Mouse (Mus musculus) limb, embryonic 15.5 days (tissue): ENCODE measurements around the gene Xxylt1. TPM values are rescaled to one million over a fixed set of nuclear protein-coding genes. Genes with fewer than 3 reads are reported as not detected.

ENCODE experiments used
- ATAC-seq: fragments of 200-750 bp; cut with Nextera tagmentation; 2 replicates; pipeline ENCODE4 v1.8.0; 2017; ENCODE audit warnings: low read depth, moderate TSS enrichment; ENCODE audit not compliant: insufficient number of reproducible peaks, low FRiP score, low TSS enrichment
- H3K27ac ChIP-seq: fragments of 300-500 bp; sonication (generic); 2 replicates; pipeline ENCODE4 v1.5.1; 2015; ENCODE audit warnings: moderate library complexity, mild to moderate bottlenecking, inconsistent platforms
- H3K27me3 ChIP-seq: fragments of 300-500 bp; sonication (generic); 2 replicates; pipeline ENCODE4 v1.6.1; 2015; ENCODE audit warnings: inconsistent platforms
- H3K36me3 ChIP-seq: fragments of 300-500 bp; sonication (generic); 2 replicates; pipeline ENCODE4 v1.6.1; 2015; ENCODE audit warnings: inconsistent platforms
- H3K4me1 ChIP-seq: fragments of 300-500 bp; sonication (generic); 2 replicates; pipeline ENCODE4 v1.6.1; 2015; ENCODE audit warnings: inconsistent platforms
- H3K4me2 ChIP-seq: fragments of 300-500 bp; sonication (generic); 2 replicates; pipeline ENCODE4 v1.6.1; 2015; ENCODE audit warnings: mild to moderate bottlenecking, inconsistent platforms
- H3K4me3 ChIP-seq: fragments of 300-500 bp; sonication (generic); 2 replicates; pipeline ENCODE4 v1.5.1; 2015; ENCODE audit warnings: mild to moderate bottlenecking, inconsistent platforms
- H3K9ac ChIP-seq: fragments of 300-500 bp; sonication (generic); 2 replicates; pipeline ENCODE4 v1.6.1; 2015; ENCODE audit warnings: inconsistent platforms
- H3K9me3 ChIP-seq: fragments of 300-500 bp; sonication (generic); 2 replicates; pipeline ENCODE4 v1.6.1; 2016; ENCODE audit warnings: inconsistent platforms
- WGBS: fragments of 180-500 bp; shearing (Covaris S2); methylation state at CpG from one replicate; pipeline ENCODE4 v1.1.7; 2015; 5-methylcytosine and 5-hydroxymethylcytosine counted together
- polyA plus RNA-seq: library from polyadenylated mRNA; unstranded; fragments of >200 nt; fragmentation: Nextera tagmentation; extraction: Ambion mirVana; gene quantifications from 2 replicates; pipeline ENCODE4 v1.2.1, GENCODE M21; 2015

Xxylt1 gene
- polyA plus RNA-seq, 1 experiment from 2014 or later = 17.3 TPM

- Histone ChIP-seq H3K4me3 (no peak overlapping the region), H3K27me3 (no peaks in the 10 kb centered on the region), H3K36me3 (no peaks in the 10 kb centered on the region), H3K9me3 (no peaks in the 10 kb centered on the region), H3K4me1 (peaks cover 21% of the 10 kb centered on the region), H3K9ac (no peak overlapping the region), H3K4me2 (no peak overlapping the region), H3K27ac (no peak overlapping the region)
- ATAC-seq = no peak
- whole genome bisulfite sequencing = 93% methylated on average over 3 of the region's 3 CpGs
Measured at GRCm38 (mm10) chr16:31060226-31060625, 21.0 kb downstream of the Xxylt1 start.

GRCm38 (mm10) chr16:31059730-31060129 lies 21.5 kb downstream of the Xxylt1 start:
- no peaks in the 10 kb centered on the region for H3K27me3 ChIP-seq
- 62% methylated on average over 4 of the region's 4 CpGs for WGBS
- no peaks in the 10 kb centered on the region for H3K36me3 ChIP-seq
- H3K9ac ChIP-seq = no peak overlapping the region
- no peaks in the 10 kb centered on the region for H3K9me3 ChIP-seq
- peaks cover 21% of the 10 kb centered on the region for H3K4me1 ChIP-seq
- H3K4me3 ChIP-seq = no peak overlapping the region
- no peak for ATAC-seq
- no peak overlapping the region for H3K27ac ChIP-seq
- no peak overlapping the region for H3K4me2 ChIP-seq

GRCm38 (mm10) chr16:31052812-31053211 lies 28.4 kb downstream of the Xxylt1 start:
- 59% methylated on average over 6 of the region's 6 CpGs for WGBS
- H3K27me3 ChIP-seq = no peaks in the 10 kb centered on the region
- H3K4me2 ChIP-seq = no peak overlapping the region
- peaks cover 12% of the 10 kb centered on the region for H3K4me1 ChIP-seq
- H3K9ac ChIP-seq = no peak overlapping the region
- ATAC-seq = no peak
- H3K4me3 ChIP-seq = no peak overlapping the region
- H3K27ac ChIP-seq = no peak overlapping the region; the same call in 1 of the 2 replicates
- H3K9me3 ChIP-seq = no peaks in the 10 kb centered on the region
- H3K36me3 ChIP-seq = no peaks in the 10 kb centered on the region

GRCm38 (mm10) chr16:31052177-31052726 lies 29.0 kb downstream of the Xxylt1 start:
- H3K36me3 ChIP-seq = no peaks in the 10 kb centered on the region
- 70% methylated on average over 7 of the region's 7 CpGs for WGBS

GRCm38 (mm10) chr16:31050701-31051100 lies 30.5 kb downstream of the Xxylt1 start:
- 85% methylated on average over 7 of the region's 7 CpGs for WGBS

More at GRCm38 (mm10) chr16:31052177-31052726, 29.0 kb downstream of the Xxylt1 start:
- Histone ChIP-seq H3K9ac (no peak overlapping the region), H3K4me1 (peaks cover 18% of the 10 kb centered on the region), H3K27me3 (no peaks in the 10 kb centered on the region), H3K27ac (no peak overlapping the region), H3K4me3 (no peak overlapping the region), H3K9me3 (no peaks in the 10 kb centered on the region), H3K4me2 (no peak overlapping the region)
- no peak for ATAC-seq

GRCm38 (mm10) chr16:31048194-31048593 lies 33.0 kb downstream of the Xxylt1 start:
- no peak for ATAC-seq
- no peaks in the 10 kb centered on the region for H3K27me3 ChIP-seq
- no peak overlapping the region for H3K4me3 ChIP-seq
- no peaks in the 10 kb centered on the region for H3K9me3 ChIP-seq
- H3K4me2 ChIP-seq = no peak overlapping the region
- H3K27ac ChIP-seq = no peak overlapping the region
- H3K9ac ChIP-seq = no peak overlapping the region
- H3K36me3 ChIP-seq = no peaks in the 10 kb centered on the region
- peaks cover 21% of the 10 kb centered on the region for H3K4me1 ChIP-seq
- 58% methylated on average over 6 of the region's 6 CpGs for WGBS

More at GRCm38 (mm10) chr16:31050701-31051100, 30.5 kb downstream of the Xxylt1 start:
- no peaks in the 10 kb centered on the region for H3K27me3 ChIP-seq
- H3K9ac ChIP-seq = no peak overlapping the region
- no peak for ATAC-seq
- no peaks in the 10 kb centered on the region for H3K36me3 ChIP-seq
- no peak overlapping the region for H3K4me2 ChIP-seq
- H3K9me3 ChIP-seq = no peaks in the 10 kb centered on the region
- peaks cover 21% of the 10 kb centered on the region for H3K4me1 ChIP-seq
- no peak overlapping the region for H3K27ac ChIP-seq
- H3K4me3 ChIP-seq = no peak overlapping the region

GRCm38 (mm10) chr16:31047186-31047898 lies 33.9 kb downstream of the Xxylt1 start:
- Histone ChIP-seq H3K27ac (0 out of 2 replicates have a peak overlapping the region, but pooled peaks have one; percentile 2), H3K4me2 (no peak overlapping the region), H3K9ac (no peak overlapping the region), H3K4me1 (peaks cover 16% of the 10 kb centered on the region), H3K27me3 (no peaks in the 10 kb centered on the region), H3K36me3 (no peaks in the 10 kb centered on the region), H3K9me3 (no peaks in the 10 kb centered on the region), H3K4me3 (no peak overlapping the region)
- no peak for ATAC-seq
- 68% methylated on average over 10 of the region's 10 CpGs for WGBS

GRCm38 (mm10) chr16:31046217-31046659 lies 35.0 kb downstream of the Xxylt1 start:
- Histone ChIP-seq H3K9me3 (no peaks in the 10 kb centered on the region), H3K4me2 (no peak overlapping the region), H3K4me3 (no peak overlapping the region), H3K27me3 (no peaks in the 10 kb centered on the region), H3K36me3 (no peaks in the 10 kb centered on the region), H3K27ac (0 out of 2 replicates have a peak overlapping the region, but pooled peaks have one; percentile 22), H3K9ac (no peak overlapping the region), H3K4me1 (peaks cover 14% of the 10 kb centered on the region)
- ATAC-seq = no peak
- WGBS = 52% methylated on average over 14 of the region's 14 CpGs

- Histone ChIP-seq H3K9me3 (no peaks in the 10 kb centered on the region), H3K36me3 (no peaks in the 10 kb centered on the region), H3K27me3 (no peaks in the 10 kb centered on the region), H3K9ac (no peak overlapping the region), H3K4me1 (peaks cover 21% of the 10 kb centered on the region), H3K4me2 (no peak overlapping the region), H3K4me3 (no peak overlapping the region), H3K27ac (no peak overlapping the region)
- WGBS = 72% methylated on average over 5 of the region's 5 CpGs
- ATAC-seq = no peak
Measured at GRCm38 (mm10) chr16:31045211-31045610, 36.0 kb downstream of the Xxylt1 start.

- H3K9ac ChIP-seq = no peak overlapping the region
- no peak overlapping the region for H3K27ac ChIP-seq
- H3K4me1 ChIP-seq = peaks cover 27% of the 10 kb centered on the region
- no peaks in the 10 kb centered on the region for H3K27me3 ChIP-seq
- ATAC-seq = no peak
- no peaks in the 10 kb centered on the region for H3K36me3 ChIP-seq
- no peaks in the 10 kb centered on the region for H3K9me3 ChIP-seq
- no peak overlapping the region for H3K4me3 ChIP-seq
- no peak overlapping the region for H3K4me2 ChIP-seq
- 95% methylated on average over 5 of the region's 5 CpGs for WGBS
Measured at GRCm38 (mm10) chr16:31043136-31043535, 38.1 kb downstream of the Xxylt1 start.

GRCm38 (mm10) chr16:31041566-31041965 lies 39.7 kb downstream of the Xxylt1 start:
- Histone ChIP-seq H3K9ac (no peak overlapping the region), H3K27ac (no peak overlapping the region), H3K36me3 (no peaks in the 10 kb centered on the region), H3K9me3 (no peaks in the 10 kb centered on the region), H3K4me2 (no peak overlapping the region), H3K4me3 (no peak overlapping the region), H3K27me3 (no peaks in the 10 kb centered on the region), H3K4me1 (peaks cover 16% of the 10 kb centered on the region)
- 91% methylated on average over 2 of the region's 2 CpGs for WGBS
- ATAC-seq = no peak

GRCm38 (mm10) chr16:31039803-31040459 lies 41.3 kb downstream of the Xxylt1 start:
- peak overlapping the region; percentile 30; the same call in 1 of the 2 replicates for H3K27ac ChIP-seq

More at GRCm38 (mm10) chr16:31039803-31040459, 41.3 kb downstream of the Xxylt1 start:
- no peaks in the 10 kb centered on the region for H3K36me3 ChIP-seq
- peaks cover 26% of the 10 kb centered on the region for H3K4me1 ChIP-seq
- no peak for ATAC-seq
- no peaks in the 10 kb centered on the region for H3K9me3 ChIP-seq
- H3K27me3 ChIP-seq = no peaks in the 10 kb centered on the region
- WGBS = 41% methylated on average over 9 of the region's 9 CpGs
- no peak overlapping the region for H3K9ac ChIP-seq
- no peak overlapping the region for H3K4me3 ChIP-seq
- no peak overlapping the region for H3K4me2 ChIP-seq
